Comparison of ENCODE assay signal across 20 mouse cellular contexts in the genomic region with DNA sequence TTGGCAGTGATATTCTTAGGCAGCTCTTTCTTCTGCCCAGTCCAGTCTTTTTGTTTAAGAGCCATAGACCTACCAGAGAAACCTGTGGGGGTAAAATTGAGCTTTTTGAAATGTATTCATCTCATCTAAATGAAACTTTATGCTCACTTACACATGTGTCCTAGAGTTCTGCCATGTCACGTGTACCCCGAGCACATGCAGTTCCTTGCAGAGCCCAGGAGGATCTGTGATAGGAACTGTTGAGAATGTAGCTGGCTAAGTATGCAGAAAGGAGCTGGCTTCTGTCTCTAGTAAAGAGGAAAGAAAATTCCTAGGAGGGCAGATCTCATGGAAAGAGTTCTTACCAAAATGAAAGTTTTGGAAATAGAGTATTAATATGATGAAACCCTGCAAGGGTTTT.
DNase-seq lines count a peak whose midpoint lies in the region; ATAC-seq and TF ChIP-seq lines count a peak whose summit lies in the region.
"Had no signal": no experiment of that assay in that cellular context is flagged by ENCODE, and none has a peak within 500 bp of the region (broad histone marks: within the 10 kb centered on the region; RNA-seq: fewer than 3 reads in every experiment).

No protein-coding gene starts in this region.

- WGBS in heart, embryonic 10.5 days: 79% methylated on average over 2 of the region's 2 CpGs
- WGBS in lung, postnatal 0 days: 80% methylated on average over 2 of the region's 2 CpGs

- no peak overlapping the region for H3K9ac ChIP-seq in lung, postnatal 0 days (replicated peaks; ENCODE audit: low read depth)
- H3K9ac ChIP-seq: embryonic facial prominence, embryonic 15.5 days; heart, embryonic 12.5 days; hindbrain, embryonic 12.5 days had no signal

- H3K27me3 ChIP-seq in heart, embryonic 10.5 days (ENCODE audit: insufficient read depth, poor library complexity, severe bottlenecking): 0 out of 2 replicates have a peak, but pooled peaks cover 4% of the 10 kb centered on the region
- no peaks in the 10 kb centered on the region for H3K27me3 ChIP-seq in lung, postnatal 0 days (replicated peaks; ENCODE audit: insufficient read depth, low read length)
- H3K27me3 ChIP-seq: embryonic facial prominence, embryonic 15.5 days; hindbrain, embryonic 12.5 days had no signal

- no peak overlapping the region for H3K27ac ChIP-seq in heart, embryonic 10.5 days
- peak overlapping the region; percentile 72 for H3K27ac ChIP-seq in lung, postnatal 0 days (ENCODE audit: low read length)
- H3K27ac ChIP-seq: embryonic facial prominence, embryonic 15.5 days; forebrain, embryonic 10.5 days; hindbrain, embryonic 12.5 days had no signal

- TF ChIP-seq EP300 in lung, postnatal 0 days (IDR thresholded peaks at IDR 0.05): no peak

- DNase-seq in heart, adult 8-10 months (ENCODE audit: low spot score): peak; percentile 15
- no peak for DNase-seq in heart, embryonic 10.5 days (ENCODE audit: low spot score)
- DNase-seq in left cerebral cortex, adult 11 months (ENCODE audit: low spot score): peak; percentile 25
- no peak for DNase-seq in left cerebral cortex, adult 8-10 months (ENCODE audit: low spot score in 2 of 2)
- no peak for DNase-seq in lung, postnatal 0 days (ENCODE audit: low spot score)
- DNase-seq in lung, postnatal 4 days: no peak
- no peak for DNase-seq in cerebellum, postnatal 4 days (ENCODE audit: low spot score in 2 of 2)
- DNase-seq: adrenal gland, adult 2 months; adrenal gland, postnatal 25 days; cerebellum, adult 2 months; cerebellum, postnatal 10 days; embryo, embryonic 11 days; gastrocnemius, postnatal 25 days had no signal

- H3K9me3 ChIP-seq in heart, embryonic 10.5 days: no peaks in the 10 kb centered on the region
- H3K9me3 ChIP-seq in lung, postnatal 0 days (ENCODE audit: low read length): no peaks in the 10 kb centered on the region
- H3K9me3 ChIP-seq: embryonic facial prominence, embryonic 15.5 days; forebrain, embryonic 10.5 days; heart, embryonic 12.5 days had no signal

- H3K4me3 ChIP-seq in heart, embryonic 10.5 days: no peak overlapping the region
- no peak overlapping the region for H3K4me3 ChIP-seq in lung, postnatal 0 days (ENCODE audit: low read depth, low read length)
- H3K4me3 ChIP-seq: embryonic facial prominence, embryonic 15.5 days; erythroblast, embryonic 14.5 days; forebrain, embryonic 10.5 days; heart, embryonic 12.5 days; hindbrain, embryonic 12.5 days had no signal

- peaks cover 11% of the 10 kb centered on the region for H3K4me1 ChIP-seq in heart, embryonic 10.5 days
- peaks cover 2% of the 10 kb centered on the region; the same call in 1 of the 2 replicates for H3K4me1 ChIP-seq in lung, postnatal 0 days (ENCODE audit: insufficient read depth, low read depth, low read length)
- H3K4me1 ChIP-seq: embryonic facial prominence, embryonic 15.5 days; forebrain, embryonic 10.5 days; hindbrain, embryonic 12.5 days had no signal

- TF ChIP-seq CTCF in lung, postnatal 0 days (IDR thresholded peaks at IDR 0.05): no peak

- no peak overlapping the region for H3K4me2 ChIP-seq in lung, postnatal 0 days (replicated peaks; ENCODE audit: low read depth, low read length)
- H3K4me2 ChIP-seq: embryonic facial prominence, embryonic 15.5 days; heart, embryonic 12.5 days; hindbrain, embryonic 12.5 days had no signal

- H3K36me3 ChIP-seq in heart, embryonic 10.5 days: no peaks in the 10 kb centered on the region
- no peaks in the 10 kb centered on the region for H3K36me3 ChIP-seq in lung, postnatal 0 days (ENCODE audit: insufficient read depth, low read length)
- H3K36me3 ChIP-seq: forebrain, embryonic 10.5 days; heart, embryonic 12.5 days; hindbrain, embryonic 12.5 days had no signal

- no peak for ATAC-seq in lung, postnatal 0 days
- ATAC-seq: hindbrain, embryonic 16.5 days; inflammation-experienced regulatory T-cells, adult 6 months had no signal

Comparison
In these comparisons a context has a peak if more than half of its experiments do, and no peak if none do; other contexts are left out.
1. DNase-seq: peak in heart, adult 8-10 months (single experiment) and left cerebral cortex, adult 11 months (single experiment); none in heart, embryonic 10.5 days (single experiment), left cerebral cortex, adult 8-10 months (0 of 2), lung, postnatal 0 days (single experiment), lung, postnatal 4 days (0 of 2) and cerebellum, postnatal 4 days (0 of 2).